Mouse (Mus musculus): Measurements from ENCODE around the gene Padi4.

Gene Padi4

DNA sequence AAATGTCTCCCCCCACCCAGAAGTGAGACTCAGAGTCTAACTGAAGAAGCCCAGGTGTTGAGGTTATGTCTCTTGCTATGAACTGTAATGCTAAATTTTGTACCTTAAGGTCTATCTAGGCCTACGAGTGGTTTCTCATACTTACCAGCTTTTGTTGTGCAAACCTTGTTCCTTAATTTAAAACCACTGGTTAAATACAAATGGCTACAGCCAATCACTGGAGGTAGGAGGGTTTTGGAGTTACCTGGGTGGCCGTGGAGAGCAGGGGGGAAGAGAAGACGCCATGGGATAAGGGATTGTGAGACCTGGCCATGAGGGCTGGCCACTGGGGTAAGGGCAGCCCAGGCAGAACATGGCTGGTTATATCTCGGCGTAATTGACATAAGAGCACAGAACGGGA lies 14.2 kb upstream of the Padi4 start:
- 88% methylated on average over 6 of the region's 6 CpGs for WGBS

DNA sequence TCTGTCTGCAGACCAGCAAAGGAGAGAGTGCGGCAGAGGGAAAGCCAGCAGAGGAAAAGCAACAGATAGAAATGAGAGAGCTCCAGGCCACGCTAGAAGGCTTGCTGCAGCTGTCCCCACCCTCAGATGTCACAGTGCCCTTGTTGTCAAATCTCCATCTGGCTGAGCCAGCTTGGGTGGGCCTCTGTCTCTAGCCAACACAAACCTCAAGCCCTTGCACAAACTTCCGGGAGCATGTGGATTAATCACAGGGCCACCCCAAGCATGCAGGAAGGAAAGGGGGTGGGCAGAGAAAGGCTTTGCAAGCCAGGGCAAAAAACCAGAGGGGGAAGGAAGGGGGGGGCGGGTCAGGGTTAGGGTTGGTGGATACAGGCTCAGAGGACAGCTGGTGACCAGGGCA lies 13.4 kb upstream of the Padi4 start:
- 65% methylated on average over 4 of the region's 4 CpGs for WGBS

DNA sequence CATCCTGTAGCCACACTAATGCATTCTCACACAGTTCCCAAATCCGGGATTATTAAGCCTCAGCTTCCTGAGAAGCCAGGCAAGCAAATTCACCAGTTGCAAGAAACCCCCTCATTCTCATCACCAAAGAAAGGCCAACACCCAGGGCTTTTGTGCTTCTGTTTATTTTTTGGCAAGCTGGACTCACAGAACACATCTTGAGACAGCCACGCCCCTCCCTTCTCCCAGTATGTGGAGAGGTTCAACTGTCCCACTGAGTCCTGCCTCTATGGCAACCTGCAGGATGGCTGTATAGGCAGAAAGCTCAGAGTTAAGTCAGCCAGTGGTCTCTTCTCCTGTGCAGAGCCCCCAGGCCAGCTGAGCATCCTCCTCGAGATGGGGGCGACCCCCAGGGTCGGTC lies 11.2 kb upstream of the Padi4 start:
- 92% methylated on average over 5 of the region's 5 CpGs for WGBS

DNA sequence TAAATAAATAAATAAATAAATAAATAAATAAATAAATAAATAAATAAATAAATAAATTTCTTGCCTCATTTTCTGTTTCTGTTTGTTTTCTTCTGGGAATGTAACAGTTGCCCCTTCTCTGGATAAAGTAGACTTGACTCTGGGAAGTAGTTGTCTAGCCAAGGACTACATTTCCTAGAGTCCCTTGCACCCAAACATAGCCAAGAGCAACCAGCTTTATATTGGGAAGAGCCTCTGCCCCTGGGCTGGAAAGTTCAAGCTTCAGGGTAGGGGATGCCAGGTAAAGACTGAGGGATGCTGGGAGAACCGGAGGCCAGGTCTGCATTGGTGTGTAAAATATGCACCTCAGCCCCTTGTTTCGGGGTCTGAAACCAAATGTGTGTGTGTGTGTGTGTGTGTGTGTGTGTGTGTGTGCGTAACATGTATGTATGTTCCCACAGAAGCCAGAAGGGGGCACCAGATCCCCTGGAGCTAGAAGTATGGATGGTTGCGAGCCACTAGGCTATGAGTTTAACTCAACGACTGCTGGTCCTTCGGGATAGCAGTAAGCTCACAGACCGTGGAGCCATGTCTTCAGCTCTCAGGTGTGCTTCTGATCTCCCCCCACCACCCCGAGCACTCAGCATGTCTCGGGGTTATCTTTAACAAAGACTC lies 10.4 kb upstream of the Padi4 start:
- WGBS = 98% methylated on average over 9 of the region's 9 CpGs

DNA sequence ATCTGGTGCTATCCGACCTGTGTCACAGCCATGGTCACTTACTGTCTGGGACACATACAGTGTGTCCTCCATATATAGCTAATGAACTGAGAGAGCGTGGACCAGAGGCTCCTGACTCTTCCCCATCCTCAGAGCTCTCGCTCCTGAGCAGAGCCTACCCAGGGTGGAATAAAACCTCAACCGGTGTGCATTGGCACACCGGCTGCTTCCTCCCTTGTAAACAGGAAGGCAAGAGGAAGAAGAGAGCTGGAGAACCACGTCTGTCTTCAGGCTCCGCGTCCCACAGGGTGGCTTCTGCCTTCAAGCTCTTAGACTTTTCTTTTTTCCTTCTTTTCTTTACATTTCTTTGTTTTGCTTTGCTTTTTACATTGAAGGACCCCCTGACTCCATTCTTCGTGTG lies 8.8 kb upstream of the Padi4 start:
- WGBS = 87% methylated on average over 9 of the region's 9 CpGs

DNA sequence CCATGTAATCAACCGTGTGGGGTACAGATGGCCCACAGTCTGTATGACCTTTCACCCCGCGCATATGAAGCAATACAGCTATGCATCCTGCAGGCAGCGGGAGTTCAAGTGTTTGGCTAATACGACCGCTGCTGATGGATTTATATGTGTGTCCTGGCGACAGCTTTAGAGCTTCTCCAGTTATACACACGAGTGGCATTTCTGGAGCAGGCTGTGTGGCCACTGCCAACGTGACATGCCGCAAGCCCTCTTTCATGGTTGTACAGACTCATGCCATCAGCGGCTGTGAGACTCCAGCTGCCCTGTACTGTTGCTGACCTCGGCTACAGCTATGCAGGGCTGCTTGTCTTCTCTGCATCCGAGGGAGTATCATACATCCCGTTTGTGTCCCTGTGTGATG lies 6.5 kb upstream of the Padi4 start:
- WGBS = 93% methylated on average over 14 of the region's 14 CpGs

DNA sequence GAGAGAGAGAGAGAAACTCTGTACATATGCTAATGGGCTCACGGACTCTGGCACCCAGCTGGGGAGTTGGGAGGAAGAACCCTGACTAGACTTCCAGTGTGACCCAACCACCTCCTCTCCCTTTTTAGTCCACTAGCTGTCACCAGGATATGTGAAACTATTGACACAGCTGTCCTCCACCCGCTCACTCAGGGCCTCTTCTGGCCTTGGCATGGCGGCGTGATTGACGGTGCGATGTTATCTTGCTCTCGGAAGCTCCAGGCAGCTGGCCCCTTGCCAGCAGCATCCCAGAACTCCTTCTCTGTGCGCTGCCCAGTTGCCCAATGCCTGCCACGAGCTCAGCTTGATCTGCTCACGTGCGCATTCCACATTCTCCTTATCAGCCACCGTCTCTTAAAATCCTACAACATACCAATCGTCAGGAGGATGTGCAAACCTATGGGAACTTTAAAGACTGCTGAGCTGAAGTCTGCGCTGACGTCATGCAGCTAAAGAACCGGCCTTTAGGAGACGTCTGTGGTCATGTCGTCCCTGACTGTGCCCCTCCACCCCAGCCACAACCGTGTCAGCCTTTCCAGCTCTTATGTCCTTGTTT lies 5.9 kb upstream of the Padi4 start:
- 46% methylated on average over 19 of the region's 19 CpGs for WGBS

DNA sequence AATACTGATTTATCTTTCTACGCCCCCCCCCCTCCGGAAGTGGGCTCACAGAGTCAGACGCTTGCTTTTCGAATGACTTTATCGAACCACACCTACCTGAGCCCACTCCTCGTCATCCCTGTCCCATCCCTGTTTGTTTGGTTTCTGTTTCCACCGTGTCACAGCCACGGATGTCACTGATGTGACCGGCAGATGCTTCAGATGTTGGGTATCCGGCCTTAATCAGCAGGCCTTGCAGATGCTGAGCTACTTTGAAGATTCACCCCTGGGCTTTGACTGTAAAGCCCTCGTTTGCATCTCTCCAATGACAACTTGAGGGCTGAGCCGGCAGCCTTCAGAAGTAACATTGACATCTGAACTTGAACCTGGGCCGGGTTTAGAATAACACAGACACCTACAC lies 2.6 kb upstream of the Padi4 start:
- WGBS = 82% methylated on average over 13 of the region's 13 CpGs

DNA sequence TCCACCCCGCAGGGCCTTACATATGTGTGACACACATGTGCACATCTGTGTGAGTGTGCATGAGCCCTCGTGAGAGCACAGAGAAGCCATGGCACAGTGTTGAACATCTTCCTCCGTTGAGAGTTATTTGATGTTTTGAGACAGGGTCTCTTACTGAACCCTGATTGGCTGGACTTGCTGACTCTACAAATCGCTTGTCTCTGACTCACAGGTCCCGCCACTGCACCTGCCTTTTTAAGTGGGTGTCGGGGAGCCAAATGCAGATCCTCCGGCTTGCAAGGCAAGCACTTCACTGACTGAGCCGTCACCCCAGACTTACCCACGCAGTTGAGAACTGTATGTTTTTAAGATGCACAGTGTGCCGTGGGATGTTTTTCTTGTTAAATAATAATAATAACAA lies 1.8 kb upstream of the Padi4 start:
- WGBS = 86% methylated on average over 10 of the region's 10 CpGs

DNA sequence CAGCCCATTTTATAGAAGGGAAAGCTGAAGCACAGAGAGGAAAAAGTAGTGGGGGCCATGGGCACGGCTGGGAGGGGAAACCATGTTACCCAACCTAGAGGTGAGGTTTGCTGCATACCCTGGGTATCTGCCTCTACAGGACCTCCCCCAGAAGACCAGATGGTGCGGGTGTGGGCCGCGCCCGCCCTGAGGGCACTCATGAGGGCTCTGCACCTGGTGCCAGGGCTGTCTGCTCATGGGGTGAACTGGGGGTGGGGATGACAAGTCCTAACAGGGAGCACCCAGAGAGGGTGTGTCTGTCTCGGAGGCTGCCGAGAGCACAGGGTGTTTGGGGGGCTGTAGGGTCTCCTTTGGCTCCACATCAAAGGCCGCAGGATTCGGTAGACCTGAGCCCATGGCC lies 857 bp upstream of the Padi4 start:
- 91% methylated on average over 9 of the region's 9 CpGs for WGBS

DNA sequence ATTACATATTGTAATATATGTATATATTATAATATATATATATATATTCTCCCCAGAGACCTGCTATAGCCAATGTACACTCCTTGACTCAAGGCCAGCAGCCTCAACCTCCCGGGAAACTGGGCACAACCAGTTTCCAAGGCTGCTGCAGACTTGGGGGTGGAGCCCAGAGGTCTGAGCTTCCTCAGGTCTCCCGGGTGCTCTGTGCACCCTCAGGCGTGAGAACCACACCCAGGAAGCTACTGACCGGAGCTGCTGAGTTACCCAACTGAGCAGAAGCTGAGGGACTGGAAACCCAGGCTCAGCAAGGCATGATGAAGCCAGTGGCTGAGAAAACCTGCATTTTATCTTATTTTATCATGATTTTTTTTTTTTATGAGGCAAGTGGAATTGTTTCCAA lies 2.9 kb downstream of the Padi4 start:
- WGBS = 69% methylated on average over 4 of the region's 4 CpGs

DNA sequence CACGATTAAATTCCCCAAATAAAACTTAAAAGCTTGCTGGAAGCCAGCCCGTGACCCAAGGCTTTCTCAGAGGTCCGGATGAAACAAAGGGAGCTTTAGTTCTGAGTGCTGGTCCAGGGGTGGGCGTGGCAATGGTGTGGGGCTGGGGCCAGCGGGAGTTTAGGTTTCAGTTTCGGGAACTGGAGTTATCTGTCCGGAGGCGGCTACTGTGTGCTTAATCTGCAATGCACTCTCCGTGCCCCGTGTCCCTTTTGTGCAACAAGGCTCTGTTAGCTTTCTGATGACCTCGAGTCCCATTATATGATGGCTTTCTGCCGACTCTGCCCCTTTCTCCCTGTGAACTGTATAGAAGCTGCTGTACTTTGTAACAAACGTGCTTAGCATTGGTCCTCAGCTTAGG lies 3.6 kb downstream of the Padi4 start:
- 22% methylated on average over 13 of the region's 13 CpGs for WGBS

DNA sequence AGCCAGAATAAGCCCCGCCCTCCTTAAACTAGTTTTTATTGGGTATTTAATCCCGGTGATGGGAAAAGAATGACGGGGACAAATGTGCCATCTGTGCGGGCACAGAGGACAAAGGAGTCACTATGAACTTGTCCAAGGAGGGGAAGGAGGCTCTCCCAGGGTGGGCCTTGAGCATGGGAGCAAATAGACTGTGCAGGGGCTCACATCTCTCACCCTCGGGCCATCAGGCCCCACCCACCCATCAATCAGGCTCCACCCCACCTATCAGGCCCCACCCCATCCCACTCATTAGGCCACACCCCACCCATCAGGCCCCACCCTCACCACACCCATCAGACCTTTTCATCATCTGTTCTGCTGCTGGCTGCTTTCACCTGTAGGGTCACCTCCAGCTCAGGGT lies 5.1 kb downstream of the Padi4 start:
- 79% methylated on average over 5 of the region's 5 CpGs for WGBS

DNA sequence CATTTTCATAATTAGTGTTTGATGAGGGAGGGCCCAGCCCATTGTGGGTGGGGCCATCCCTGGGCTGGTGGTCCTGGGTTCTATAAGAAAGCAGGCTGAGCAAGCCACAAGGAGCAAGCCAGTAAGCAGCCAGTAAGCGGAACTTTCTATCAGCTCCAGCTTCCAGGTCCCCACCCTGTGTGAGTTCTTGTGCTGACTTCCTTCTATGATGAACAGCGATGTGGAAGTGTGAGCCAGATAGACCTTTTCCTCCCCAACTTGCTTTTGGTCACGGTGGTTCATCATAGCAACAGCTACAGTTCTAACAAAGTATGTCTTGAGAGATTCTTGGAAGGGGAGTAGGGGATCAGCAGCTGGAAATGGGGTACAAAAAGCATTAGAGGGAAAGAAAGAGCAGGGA lies 8.1 kb downstream of the Padi4 start:
- 86% methylated on average over 3 of the region's 3 CpGs for WGBS

DNA sequence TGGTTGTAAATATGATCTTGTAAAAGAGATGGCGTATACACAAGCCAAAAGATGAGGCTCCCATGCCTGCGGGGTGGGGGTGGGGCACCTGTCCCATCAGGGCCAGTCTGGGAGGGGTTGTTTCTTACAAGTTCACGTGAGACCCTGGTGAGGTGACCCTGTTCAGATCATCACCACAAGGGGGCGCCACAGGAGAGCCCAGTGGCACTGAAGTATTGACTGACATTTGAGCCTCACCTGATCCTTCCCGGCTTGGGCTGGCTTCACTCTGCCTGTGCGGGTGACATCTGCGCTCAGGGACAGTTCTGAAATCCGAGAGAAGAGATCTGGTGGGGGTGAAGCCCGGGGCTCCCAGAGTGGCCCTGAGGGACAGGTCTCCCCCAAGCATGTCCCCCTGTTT lies 10.9 kb downstream of the Padi4 start:
- WGBS = 34% methylated on average over 9 of the region's 9 CpGs

DNA sequence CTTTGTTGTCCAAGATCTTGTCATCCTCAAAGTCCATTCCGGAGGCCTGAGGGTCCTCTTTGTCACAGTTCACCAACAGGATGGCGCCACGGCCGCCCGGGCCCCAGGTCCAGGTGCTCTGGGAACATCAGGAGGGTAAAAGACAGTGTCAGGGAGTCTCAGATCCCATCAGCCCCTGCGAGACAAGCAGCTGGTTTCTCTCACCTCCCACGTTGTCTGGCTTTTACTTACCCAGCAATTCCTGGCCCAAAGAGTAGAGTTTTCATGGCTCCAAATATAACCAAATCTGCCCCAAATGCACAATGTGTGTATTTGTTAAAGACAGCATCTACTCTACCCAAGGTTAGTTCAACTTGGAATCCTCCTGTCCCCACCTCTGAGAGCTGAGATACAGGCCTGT lies 12.4 kb downstream of the Padi4 start:
- WGBS = 86% methylated on average over 7 of the region's 7 CpGs

DNA sequence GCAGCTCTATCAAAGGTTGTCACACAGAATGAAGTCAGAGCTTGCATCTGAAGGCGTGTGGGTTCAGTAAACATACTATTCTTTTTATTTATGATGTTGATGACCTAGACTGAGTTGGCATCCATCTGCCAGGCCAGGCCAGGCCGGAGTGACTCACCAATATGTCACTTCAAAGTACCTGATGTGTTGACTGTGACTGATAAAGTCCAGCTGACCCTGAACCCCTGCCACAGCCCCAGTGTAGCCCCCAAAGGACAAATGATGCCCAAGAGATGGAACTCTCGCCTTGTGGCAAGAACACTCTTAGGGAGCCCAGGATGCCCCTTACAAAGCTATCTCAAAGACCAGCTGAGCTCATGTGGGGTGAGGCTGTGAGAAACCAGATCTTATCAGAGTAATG lies 18.2 kb downstream of the Padi4 start:
- WGBS = 96% methylated on average over 3 of the region's 3 CpGs

DNA sequence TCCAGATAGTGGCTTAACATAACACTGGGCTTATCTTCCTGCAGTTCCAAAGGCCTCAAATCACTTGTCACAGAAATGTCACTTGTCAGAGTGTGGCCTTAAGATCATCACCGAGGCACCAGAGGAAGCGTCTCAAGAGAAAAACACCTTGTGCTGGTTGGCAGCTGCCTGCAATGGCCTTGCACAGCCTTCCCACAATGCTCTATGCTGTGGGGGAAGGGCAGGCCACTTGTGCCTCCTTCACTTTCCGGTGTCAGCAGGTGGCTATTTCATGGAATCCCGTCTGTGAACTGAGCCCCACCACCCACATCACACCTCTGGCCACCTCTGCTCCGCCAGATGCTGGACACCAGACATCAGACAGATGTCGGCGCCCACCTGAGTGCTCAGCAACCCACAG lies 20.7 kb downstream of the Padi4 start:
- 76% methylated on average over 7 of the region's 7 CpGs for WGBS

DNA sequence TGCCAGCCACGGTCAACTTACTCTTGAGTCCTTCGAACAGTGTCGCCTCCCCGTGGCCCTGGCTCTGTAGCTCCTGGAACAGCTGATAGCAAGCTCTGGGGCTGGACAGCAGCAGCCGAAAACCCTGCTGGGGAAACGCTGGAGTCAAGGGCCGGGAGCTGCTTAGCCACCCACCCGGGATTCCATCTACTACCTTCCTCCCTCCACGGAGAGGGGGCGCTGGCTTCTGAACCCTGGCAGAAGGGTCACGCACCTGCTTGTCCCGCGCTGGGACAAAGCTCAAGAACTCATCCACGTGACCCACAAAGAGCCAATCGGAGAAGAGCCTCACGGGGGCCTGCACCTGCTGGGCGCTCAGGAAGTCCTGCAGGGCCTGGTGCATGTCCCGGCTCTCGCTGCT lies 23.7 kb downstream of the Padi4 start:
- 31% methylated on average over 19 of the region's 19 CpGs for WGBS

DNA sequence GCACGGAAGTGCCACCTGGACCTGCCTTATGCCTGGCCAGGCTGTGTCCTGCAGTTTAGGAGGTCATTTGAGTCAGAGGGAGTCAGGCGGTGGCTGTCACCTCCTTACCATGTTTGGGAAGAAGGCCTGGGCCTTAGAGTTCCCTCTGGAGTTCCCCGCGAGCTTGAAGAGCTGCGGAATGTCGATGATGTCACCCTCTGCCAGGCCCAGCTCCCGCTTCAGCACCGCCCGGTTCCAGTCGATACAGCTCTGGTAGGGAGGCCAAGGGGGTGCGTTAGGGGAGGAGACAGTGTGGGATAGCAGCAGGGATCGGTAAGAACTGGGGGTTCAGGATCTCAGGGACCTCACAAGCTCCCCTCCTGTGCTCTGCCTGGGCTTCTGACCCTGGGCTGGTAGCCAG lies 26.1 kb downstream of the Padi4 start:
- WGBS = 68% methylated on average over 12 of the region's 12 CpGs

DNA sequence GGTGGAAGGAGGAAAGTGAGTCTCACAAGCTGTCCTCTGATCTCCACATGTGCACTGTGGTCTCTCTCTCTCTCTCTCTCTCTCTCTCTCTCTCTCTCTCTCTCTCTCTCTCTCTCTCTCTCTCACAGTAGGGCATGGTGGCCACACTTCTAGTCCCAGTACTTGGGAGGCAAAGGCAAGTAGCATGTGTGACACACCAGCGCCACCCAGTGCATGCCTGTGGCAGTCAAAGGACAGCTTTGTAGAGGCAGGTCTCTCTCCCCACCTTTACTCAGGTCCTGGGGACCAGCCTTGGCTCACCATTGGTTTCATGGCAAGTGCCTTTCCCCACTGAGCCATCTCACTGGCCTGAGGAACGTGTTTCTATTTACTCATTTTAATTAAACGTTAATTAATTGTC lies 29.4 kb downstream of the Padi4 start:
- 19% methylated on average over 3 of the region's 3 CpGs for WGBS

DNA sequence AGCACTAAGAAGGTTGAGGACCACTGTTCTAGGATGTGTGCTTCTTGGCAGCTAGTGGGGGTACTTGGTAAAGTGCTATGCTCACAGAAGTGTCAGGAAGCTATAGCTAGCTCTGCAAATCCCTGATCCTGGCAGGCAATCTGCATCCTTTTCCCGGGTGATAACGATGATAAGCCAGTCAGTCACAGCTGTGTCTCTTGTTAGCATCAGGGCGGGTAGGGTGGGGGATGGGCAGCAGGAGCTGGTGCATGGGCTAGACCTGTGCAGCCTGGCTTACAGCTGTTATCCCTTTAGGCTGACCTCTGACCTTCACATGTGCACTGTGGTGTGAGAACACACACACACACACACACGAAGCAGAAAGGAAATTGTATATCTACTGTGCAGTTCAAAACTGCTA lies 30.9 kb downstream of the Padi4 start:
- WGBS = 49% methylated on average over 4 of the region's 4 CpGs

DNA sequence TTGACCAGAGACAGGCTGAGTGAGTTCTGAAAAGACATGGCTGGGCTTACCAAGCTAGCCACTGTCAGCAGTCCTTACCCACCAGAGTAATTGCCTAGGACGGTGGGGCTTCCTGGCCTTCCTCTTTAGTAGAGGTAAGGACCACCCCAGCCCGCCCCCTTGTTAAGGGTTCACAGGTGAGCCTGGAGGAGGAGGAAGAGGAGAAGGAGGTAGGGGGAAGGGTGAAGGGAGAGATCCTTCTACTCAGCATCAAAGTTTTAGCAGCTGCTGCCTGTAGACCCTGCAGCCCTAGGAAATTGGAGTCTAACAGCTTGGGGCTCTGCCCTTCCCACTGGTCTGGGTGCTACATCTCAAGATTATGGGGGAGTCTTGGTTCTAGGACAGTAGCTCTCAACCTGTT lies 31.5 kb downstream of the Padi4 start, which contains the start of gene Padi6:
Padi6 (minus strand) TSS at position 101 of the 400 bp plus-strand sequence.
- WGBS = 83% methylated on average over 2 of the region's 2 CpGs

DNA sequence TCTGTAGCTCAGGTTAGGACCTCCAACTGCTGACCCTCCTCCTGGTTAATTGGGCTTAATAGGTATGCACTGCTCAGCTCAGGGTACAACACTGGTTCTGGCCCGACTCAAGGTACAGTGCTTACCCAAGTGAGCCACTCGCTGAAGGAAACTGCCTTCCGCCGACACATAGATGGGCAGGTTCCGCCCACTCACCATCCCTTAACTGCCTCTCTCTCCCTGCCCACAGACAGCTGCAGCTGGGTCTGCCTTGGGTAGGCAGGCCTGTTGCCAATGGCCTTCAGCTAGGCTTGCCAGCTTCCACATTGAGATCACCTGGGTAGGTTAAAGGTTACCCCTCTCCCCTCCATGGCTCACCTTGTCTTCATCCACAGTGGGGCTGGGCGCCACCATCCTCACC lies 32.6 kb downstream of the Padi4 start:
- 67% methylated on average over 6 of the region's 6 CpGs for WGBS
